Mouse (Mus musculus): ENCODE measurements around the gene Mthfsl. TPM values are rescaled to one million over a fixed set of nuclear protein-coding genes. Genes with fewer than 3 reads are reported as not detected.
"Not testable (repeated sequence)": the region's sequence is repeated elsewhere in the genome, so short reads cannot be mapped to it uniquely, and the experiment has no call there.

The Mthfsl gene
- polyA plus RNA-seq, 1 experiment from 2014 or later = 58.2 TPM

DNA sequence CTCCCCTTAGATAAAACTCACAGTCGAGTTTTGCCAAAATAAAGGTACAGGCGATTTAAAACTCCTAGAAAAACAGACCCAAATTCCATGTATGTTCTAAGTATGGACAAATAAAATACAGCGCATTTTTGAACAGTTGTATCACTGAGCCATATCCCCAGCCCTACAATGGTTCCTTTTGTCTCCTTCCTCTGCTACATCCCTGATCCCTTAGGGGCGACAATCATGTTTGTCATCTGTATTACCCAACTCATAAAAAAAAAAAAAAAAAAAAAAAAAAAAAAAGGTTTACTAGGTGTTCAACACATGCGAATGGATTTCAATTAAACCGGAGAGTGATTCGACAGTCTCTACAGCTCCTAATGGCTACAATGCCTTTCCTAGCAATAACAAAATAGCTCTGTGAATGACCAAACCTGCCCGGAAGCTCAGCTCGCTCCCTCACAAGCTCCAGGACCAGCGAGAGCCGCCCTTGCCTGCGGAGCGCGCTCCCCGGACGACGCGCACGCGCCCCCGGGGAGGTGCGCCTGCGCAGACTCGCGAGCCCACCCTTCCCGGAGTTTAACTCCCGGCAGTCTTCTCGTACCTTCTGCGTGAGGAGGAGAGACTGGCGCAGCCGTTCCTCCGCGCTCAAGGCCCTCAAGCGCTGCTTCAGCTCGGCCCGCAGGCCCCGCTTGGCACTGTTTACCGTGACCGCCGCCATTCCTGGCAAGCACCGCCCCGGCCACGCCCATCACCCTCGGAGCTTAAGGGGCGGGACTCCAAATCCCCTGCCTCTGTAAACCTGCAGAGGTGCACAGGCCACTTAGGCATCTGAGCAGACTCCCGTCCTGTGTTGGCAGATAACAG, 799 bp downstream of the Mthfsl start:
- H3K4me3 ChIP-seq (ENCODE audit: low read depth, low read length) = peak overlapping the region; percentile 26; the same call in 1 of the 2 replicates
- DNase-seq (ENCODE audit: low spot score) = peak; percentile 38
- 10% methylated on average over 11 of the region's 46 CpGs for WGBS

DNA sequence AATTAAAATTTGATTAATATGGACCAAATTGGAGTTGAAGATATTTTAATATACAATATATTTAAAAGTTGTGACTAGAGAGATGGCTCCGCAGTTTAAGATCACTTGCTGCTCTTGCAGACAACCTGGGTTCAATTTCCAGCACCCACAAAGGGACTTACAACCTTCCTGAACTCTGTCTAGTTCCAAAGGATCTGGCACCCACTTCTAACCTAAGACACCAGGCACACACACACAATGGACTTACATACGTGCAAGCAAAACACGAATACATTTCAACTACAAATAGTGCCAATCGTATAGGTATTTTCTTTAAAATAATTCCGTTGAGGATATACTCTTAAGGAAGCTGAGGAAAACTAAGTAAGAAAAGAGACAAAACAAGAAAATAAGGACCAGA, 1.5 kb downstream of the Mthfsl start:
- not testable (repeated sequence) for H3K4me1 ChIP-seq (ENCODE audit: insufficient read depth, low read depth, low read length); DNase-seq (ENCODE audit: low spot score); H3K9me3 ChIP-seq (ENCODE audit: low read length); H3K27ac ChIP-seq (ENCODE audit: low read length); H3K36me3 ChIP-seq (ENCODE audit: insufficient read depth, low read length); H3K27me3 ChIP-seq (replicated peaks; ENCODE audit: insufficient read depth, low read length); H3K4me3 ChIP-seq (ENCODE audit: low read depth, low read length); ATAC-seq; H3K9ac ChIP-seq (replicated peaks; ENCODE audit: low read depth)
- WGBS = 62% methylated on average over 5 of the region's 5 CpGs
- H3K4me2 ChIP-seq (replicated peaks; ENCODE audit: low read depth, low read length) = peak overlapping the region; percentile 40; the same call in 1 of the 2 replicates

More for the DNA sequence above, 799 bp downstream of the Mthfsl start:
- H3K9ac ChIP-seq (replicated peaks; ENCODE audit: low read depth); H3K27me3 ChIP-seq (replicated peaks; ENCODE audit: insufficient read depth, low read length); H3K4me1 ChIP-seq (ENCODE audit: insufficient read depth, low read depth, low read length); H3K36me3 ChIP-seq (ENCODE audit: insufficient read depth, low read length); H3K27ac ChIP-seq (ENCODE audit: low read length); H3K9me3 ChIP-seq (ENCODE audit: low read length): not testable (repeated sequence)
- H3K4me2 ChIP-seq (replicated peaks; ENCODE audit: low read depth, low read length) = peak overlapping the region; percentile 40; the same call in 1 of the 2 replicates
- ATAC-seq = peak; percentile 92

DNA sequence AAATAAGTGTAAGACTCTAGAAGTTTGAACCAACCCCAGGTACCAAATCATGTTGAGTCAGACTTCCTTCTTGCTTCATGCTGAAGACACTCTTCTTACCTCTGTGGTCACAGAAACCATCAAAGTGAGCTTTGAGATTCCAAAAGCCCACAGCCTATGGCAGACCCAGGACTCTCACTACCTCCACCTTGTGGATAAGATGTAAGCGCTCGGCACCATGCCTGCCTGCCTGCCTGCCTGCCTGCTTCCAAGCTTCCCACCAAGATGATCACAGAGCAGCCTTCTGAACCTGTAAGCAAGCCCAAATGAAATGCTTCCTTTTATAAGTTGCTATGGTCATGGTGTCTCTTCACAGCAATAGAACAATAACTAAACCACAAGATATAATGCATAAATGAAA, 2.0 kb downstream of the Mthfsl start:
- ATAC-seq; H3K4me1 ChIP-seq (ENCODE audit: insufficient read depth, low read depth, low read length); H3K27ac ChIP-seq (ENCODE audit: low read length); H3K9me3 ChIP-seq (ENCODE audit: low read length); H3K9ac ChIP-seq (replicated peaks; ENCODE audit: low read depth); H3K4me2 ChIP-seq (replicated peaks; ENCODE audit: low read depth, low read length); H3K27me3 ChIP-seq (replicated peaks; ENCODE audit: insufficient read depth, low read length); H3K4me3 ChIP-seq (ENCODE audit: low read depth, low read length); H3K36me3 ChIP-seq (ENCODE audit: insufficient read depth, low read length): not testable (repeated sequence)
- 21% methylated on average over 2 of the region's 2 CpGs for WGBS
- peak; percentile 11 for DNase-seq (ENCODE audit: low spot score)
- TF ChIP-seq CTCF (IDR thresholded peaks at IDR 0.05) = peak; percentile 43

DNA sequence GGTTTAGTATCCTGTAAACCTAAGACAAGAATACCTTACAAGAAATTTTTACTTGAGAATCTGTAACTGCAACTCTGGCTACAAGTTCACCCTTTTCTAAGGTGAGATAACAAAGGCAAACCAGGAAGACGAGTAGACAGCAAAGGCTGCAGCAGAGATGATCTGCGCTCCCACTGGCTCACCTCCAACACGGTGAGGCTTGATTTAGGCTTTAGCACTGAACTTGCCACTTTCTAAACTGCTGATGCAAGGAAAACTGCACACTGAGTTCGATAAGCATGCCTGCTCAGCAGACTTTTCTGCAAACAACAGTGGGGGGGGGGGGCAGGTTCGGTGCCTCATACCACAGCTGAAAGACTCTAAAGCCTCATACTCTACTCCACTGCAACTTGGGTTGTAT, 5.6 kb downstream of the Mthfsl start:
- not testable (repeated sequence) for H3K4me1 ChIP-seq (ENCODE audit: insufficient read depth, low read depth, low read length); H3K27me3 ChIP-seq (replicated peaks; ENCODE audit: insufficient read depth, low read length); H3K4me2 ChIP-seq (replicated peaks; ENCODE audit: low read depth, low read length); H3K27ac ChIP-seq (ENCODE audit: low read length); DNase-seq (ENCODE audit: low spot score); H3K9me3 ChIP-seq (ENCODE audit: low read length); H3K36me3 ChIP-seq (ENCODE audit: insufficient read depth, low read length); H3K9ac ChIP-seq (replicated peaks; ENCODE audit: low read depth); H3K4me3 ChIP-seq (ENCODE audit: low read depth, low read length); ATAC-seq
- WGBS = 81% methylated on average over 5 of the region's 5 CpGs

DNA sequence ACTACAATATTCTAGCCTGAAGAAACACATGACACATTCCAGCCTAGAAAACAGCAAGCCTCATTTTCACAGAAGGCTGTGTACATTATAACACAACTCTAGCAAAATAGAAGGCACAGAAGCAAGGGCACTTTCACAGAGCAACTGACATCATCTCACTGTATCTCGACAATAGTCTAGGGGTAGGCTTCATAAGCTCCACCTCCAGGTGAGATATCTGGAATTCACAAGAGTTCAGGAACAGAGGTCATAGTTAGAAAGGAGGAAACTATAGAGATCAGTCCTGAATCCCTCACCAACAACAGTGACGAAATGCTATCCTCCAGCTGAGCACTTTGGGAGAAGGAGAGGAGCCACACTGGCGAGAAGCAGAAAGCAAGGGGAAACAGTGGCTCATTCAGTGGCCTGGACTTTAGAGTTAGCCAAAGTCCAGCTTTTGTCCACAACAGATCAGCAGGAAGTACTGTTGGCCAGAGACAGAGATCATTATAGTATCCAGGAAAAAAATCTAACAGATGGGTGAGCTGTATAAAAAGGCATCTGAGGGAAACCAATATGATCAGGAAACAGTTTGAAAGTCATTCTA, 7.8 kb downstream of the Mthfsl start:
- not testable (repeated sequence) for H3K9me3 ChIP-seq (ENCODE audit: low read length); H3K27me3 ChIP-seq (replicated peaks; ENCODE audit: insufficient read depth, low read length); DNase-seq (ENCODE audit: low spot score); H3K27ac ChIP-seq (ENCODE audit: low read length); ATAC-seq; H3K36me3 ChIP-seq (ENCODE audit: insufficient read depth, low read length); H3K4me2 ChIP-seq (replicated peaks; ENCODE audit: low read depth, low read length); H3K9ac ChIP-seq (replicated peaks; ENCODE audit: low read depth); H3K4me3 ChIP-seq (ENCODE audit: low read depth, low read length); H3K4me1 ChIP-seq (ENCODE audit: insufficient read depth, low read depth, low read length)
- WGBS = 73% methylated on average over 3 of the region's 3 CpGs

DNA sequence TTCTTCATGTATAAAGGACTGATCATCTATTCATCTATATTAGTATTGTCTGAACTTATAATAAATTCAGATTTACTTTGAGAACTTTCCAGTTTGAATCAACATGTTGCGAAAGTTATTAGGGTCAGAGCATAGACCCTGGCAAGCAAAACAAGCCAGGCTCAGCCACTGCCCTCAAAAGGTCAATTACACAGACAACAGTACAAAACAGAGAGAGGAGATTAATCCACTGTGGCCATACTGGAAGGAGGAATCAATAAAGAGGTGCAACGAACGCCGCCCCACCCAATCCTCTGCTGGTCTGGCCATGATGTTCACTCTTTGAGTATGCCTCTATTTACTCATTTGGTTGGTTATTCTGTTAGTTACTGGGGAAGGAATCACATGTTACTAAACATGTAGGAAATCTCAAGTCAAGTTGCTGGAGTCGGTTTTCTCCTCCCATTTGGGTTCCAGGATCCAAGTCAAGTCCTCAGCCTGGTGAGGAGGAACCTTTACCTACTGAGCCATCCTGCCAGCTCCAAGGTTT, 9.1 kb downstream of the Mthfsl start:
- H3K9ac ChIP-seq (replicated peaks; ENCODE audit: low read depth); ATAC-seq; H3K4me3 ChIP-seq (ENCODE audit: low read depth, low read length); DNase-seq (ENCODE audit: low spot score); H3K36me3 ChIP-seq (ENCODE audit: insufficient read depth, low read length); H3K4me1 ChIP-seq (ENCODE audit: insufficient read depth, low read depth, low read length); H3K27ac ChIP-seq (ENCODE audit: low read length); H3K4me2 ChIP-seq (replicated peaks; ENCODE audit: low read depth, low read length); H3K9me3 ChIP-seq (ENCODE audit: low read length); H3K27me3 ChIP-seq (replicated peaks; ENCODE audit: insufficient read depth, low read length): not testable (repeated sequence)
- 97% methylated on average over 4 of the region's 5 CpGs for WGBS

DNA sequence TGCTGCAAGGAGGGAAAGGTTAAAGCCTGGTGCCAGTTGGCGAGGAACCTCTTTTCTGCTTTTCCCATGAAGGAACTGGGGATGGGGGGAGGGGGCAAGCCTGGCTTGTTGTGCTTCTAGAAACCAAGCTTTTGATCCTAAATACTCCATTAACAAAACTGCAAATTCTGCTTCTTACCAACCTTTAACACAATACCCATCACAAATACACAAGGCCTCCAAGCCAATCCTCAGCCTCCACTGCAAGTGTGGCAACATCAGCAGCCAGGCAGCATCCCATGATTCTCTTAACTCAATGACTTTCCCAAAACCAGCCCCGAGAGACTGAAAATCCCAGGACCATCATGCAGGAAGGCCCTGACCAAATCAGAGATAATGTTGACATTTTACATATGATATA, 9.7 kb downstream of the Mthfsl start:
- not testable (repeated sequence) for H3K4me3 ChIP-seq (ENCODE audit: low read depth, low read length); H3K27ac ChIP-seq (ENCODE audit: low read length); H3K36me3 ChIP-seq (ENCODE audit: insufficient read depth, low read length); H3K4me1 ChIP-seq (ENCODE audit: insufficient read depth, low read depth, low read length); DNase-seq (ENCODE audit: low spot score); H3K4me2 ChIP-seq (replicated peaks; ENCODE audit: low read depth, low read length); H3K27me3 ChIP-seq (replicated peaks; ENCODE audit: insufficient read depth, low read length); ATAC-seq; H3K9ac ChIP-seq (replicated peaks; ENCODE audit: low read depth); H3K9me3 ChIP-seq (ENCODE audit: low read length)
- 73% methylated on average over 2 of the region's 2 CpGs for WGBS

DNA sequence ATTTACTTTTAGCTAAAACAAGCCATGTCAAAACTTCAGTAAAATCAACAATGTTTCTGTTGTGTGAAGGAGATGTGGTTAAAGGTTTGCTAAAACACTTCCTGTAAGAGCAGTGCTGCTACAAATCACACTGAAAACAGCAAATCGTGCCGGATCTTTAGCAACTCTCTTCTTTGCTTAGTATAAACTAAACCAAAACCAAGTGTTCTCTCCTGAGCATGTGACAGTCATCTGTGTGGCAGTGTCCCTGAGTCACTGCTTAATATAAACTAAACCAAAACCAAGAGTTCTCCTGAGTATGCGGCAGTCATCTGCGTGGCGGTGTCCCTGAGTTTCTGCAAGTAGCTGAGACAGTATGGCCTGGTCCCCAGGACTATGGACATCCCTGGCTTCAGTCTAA, 10.3 kb downstream of the Mthfsl start:
- not testable (repeated sequence) for H3K4me3 ChIP-seq (ENCODE audit: low read depth, low read length); H3K9me3 ChIP-seq (ENCODE audit: low read length); H3K27me3 ChIP-seq (replicated peaks; ENCODE audit: insufficient read depth, low read length); H3K4me1 ChIP-seq (ENCODE audit: insufficient read depth, low read depth, low read length); H3K36me3 ChIP-seq (ENCODE audit: insufficient read depth, low read length); H3K27ac ChIP-seq (ENCODE audit: low read length); H3K4me2 ChIP-seq (replicated peaks; ENCODE audit: low read depth, low read length); H3K9ac ChIP-seq (replicated peaks; ENCODE audit: low read depth); DNase-seq (ENCODE audit: low spot score)
- WGBS = 52% methylated on average over 5 of the region's 5 CpGs
- peak; percentile 26; the same call in 1 of the 2 replicates for ATAC-seq
